Mouse (Mus musculus) liver, embryonic 12.5 days (tissue): ENCODE measurements around the gene Hus1b. TPM values are rescaled to one million over a fixed set of nuclear protein-coding genes. Genes with fewer than 3 reads are reported as not detected.

Experiments
- ATAC-seq: fragments of 200-750 bp; cut with Nextera tagmentation; 2 replicates; pipeline ENCODE4 v1.8.0; 2017; ENCODE audit warnings: moderate number of reproducible peaks, mild to moderate bottlenecking, moderate library complexity
- H3K27ac ChIP-seq: fragments of 300-500 bp; sonication (generic); 2 replicates; pipeline ENCODE4 v1.5.1; 2016; ENCODE audit warnings: mild to moderate bottlenecking
- H3K27me3 ChIP-seq: fragments of 300-500 bp; sonication (generic); replicated peaks from 2 replicates; pipeline ENCODE4 v1.6.1; 2016; ENCODE audit warnings: mild to moderate bottlenecking, moderate library complexity
- H3K36me3 ChIP-seq: fragments of 300-500 bp; sonication (generic); 2 replicates; pipeline ENCODE4 v1.6.1; 2016; ENCODE audit warnings: mild to moderate bottlenecking, moderate library complexity
- H3K4me1 ChIP-seq: fragments of 300-500 bp; sonication (generic); 2 replicates; pipeline ENCODE4 v1.6.1; 2016
- H3K4me2 ChIP-seq: fragments of 300-500 bp; sonication (generic); 2 replicates; pipeline ENCODE4 v1.6.1; 2016; ENCODE audit warnings: mild to moderate bottlenecking, moderate library complexity
- H3K4me3 ChIP-seq: fragments of 300-500 bp; sonication (generic); 2 replicates; pipeline ENCODE4 v1.5.1; 2016; ENCODE audit warnings: mild to moderate bottlenecking, moderate library complexity
- H3K9ac ChIP-seq: fragments of 300-500 bp; sonication (generic); 2 replicates; pipeline ENCODE4 v1.6.1; 2016; ENCODE audit warnings: mild to moderate bottlenecking, moderate library complexity
- H3K9me3 ChIP-seq: fragments of 300-500 bp; sonication (generic); replicated peaks from 2 replicates; pipeline ENCODE4 v1.6.1; 2016; ENCODE audit warnings: mild to moderate bottlenecking, moderate library complexity
- WGBS: fragments of 180-500 bp; shearing (Covaris S2); methylation state at CpG from one replicate; pipeline ENCODE4 v1.1.7; 2016; ENCODE audit not compliant: insufficient replicate concordance; 5-methylcytosine and 5-hydroxymethylcytosine counted together
- polyA plus RNA-seq: library from polyadenylated mRNA; unstranded; fragments of >200 nt; fragmentation: Nextera tagmentation; extraction: Ambion mirVana; gene quantifications from 2 replicates; pipeline ENCODE4 v1.2.1, GENCODE M21; 2016

The Hus1b gene
- polyA plus RNA-seq, 1 experiment from 2014 or later: 0.10 TPM

GRCm38 (mm10) chr13:30974247-30974630 is 26.7 kb upstream of the Hus1b start:
- ATAC-seq: peak; percentile 14; the same call in 1 of the 2 replicates
- WGBS: 20% methylated on average over 5 of the region's 5 CpGs
- Histone ChIP-seq H3K36me3 (no peaks in the 10 kb centered on the region), H3K4me2 (peak overlapping the region; percentile 82), H3K9ac (peak overlapping the region; percentile 94), H3K9me3 (no peaks in the 10 kb centered on the region), H3K27me3 (no peaks in the 10 kb centered on the region), H3K27ac (peak overlapping the region; percentile 88; the same call in 1 of the 2 replicates), H3K4me1 (peaks cover 35% of the 10 kb centered on the region), H3K4me3 (peak overlapping the region; percentile 93)

GRCm38 (mm10) chr13:30973501-30974246 is 26.1 kb upstream of the Hus1b start, which contains the start of the genes Exoc2 and Gm5447:
TSS of gene Exoc2 (minus strand) at chr13:30974093.
TSS of gene Gm5447 (plus strand) at chr13:30974204.
- Histone ChIP-seq H3K27me3 (no peaks in the 10 kb centered on the region), H3K27ac (peak within 1 kb of the TSS; percentile 88), H3K4me1 (peaks cover 41% of the 10 kb centered on the region), H3K4me3 (peak within 1 kb of the TSS; percentile 93), H3K9ac (peak within 1 kb of the TSS; percentile 94), H3K4me2 (peak within 1 kb of the TSS; percentile 82), H3K9me3 (no peaks in the 10 kb centered on the region), H3K36me3 (no peaks in the 10 kb centered on the region)
- WGBS: 1% methylated on average over 54 of the region's 54 CpGs
- peak; percentile 96 for ATAC-seq

GRCm38 (mm10) chr13:30972102-30972501 is 24.5 kb upstream of the Hus1b start:
- Histone ChIP-seq H3K27me3 (no peaks in the 10 kb centered on the region), H3K4me1 (peaks cover 50% of the 10 kb centered on the region), H3K9me3 (no peaks in the 10 kb centered on the region), H3K4me3 (no peak overlapping the region), H3K4me2 (peak overlapping the region; percentile 46), H3K36me3 (no peaks in the 10 kb centered on the region), H3K27ac (peak overlapping the region; percentile 48; the same call in 1 of the 2 replicates), H3K9ac (no peak overlapping the region)
- 56% methylated on average over 2 of the region's 2 CpGs for WGBS
- ATAC-seq: no peak

GRCm38 (mm10) chr13:30971047-30971446 is 23.5 kb upstream of the Hus1b start:
- 39% methylated on average over 3 of the region's 3 CpGs for WGBS
- peaks cover 57% of the 10 kb centered on the region for H3K4me1 ChIP-seq

GRCm38 (mm10) chr13:30968311-30968710 is 20.8 kb upstream of the Hus1b start:
- H3K36me3 ChIP-seq: no peaks in the 10 kb centered on the region
- no peak overlapping the region for H3K9ac ChIP-seq
- H3K27ac ChIP-seq: no peak overlapping the region
- 69% methylated on average over 4 of the region's 4 CpGs for WGBS
- no peak overlapping the region for H3K4me2 ChIP-seq
- peaks cover 52% of the 10 kb centered on the region for H3K4me1 ChIP-seq
- no peaks in the 10 kb centered on the region for H3K27me3 ChIP-seq
- no peak for ATAC-seq
- no peak overlapping the region for H3K4me3 ChIP-seq
- H3K9me3 ChIP-seq: no peaks in the 10 kb centered on the region

More at GRCm38 (mm10) chr13:30971047-30971446, 23.5 kb upstream of the Hus1b start:
- H3K36me3 ChIP-seq: no peaks in the 10 kb centered on the region
- no peak overlapping the region for H3K27ac ChIP-seq
- H3K27me3 ChIP-seq: no peaks in the 10 kb centered on the region
- H3K4me3 ChIP-seq: no peak overlapping the region
- H3K9me3 ChIP-seq: no peaks in the 10 kb centered on the region
- no peak for ATAC-seq
- no peak overlapping the region for H3K4me2 ChIP-seq
- H3K9ac ChIP-seq: no peak overlapping the region

- no peak overlapping the region for H3K9ac ChIP-seq
- H3K27me3 ChIP-seq: no peaks in the 10 kb centered on the region
- no peak overlapping the region for H3K4me3 ChIP-seq
- ATAC-seq: no peak
- no peak overlapping the region for H3K27ac ChIP-seq
- H3K36me3 ChIP-seq: peaks cover 4% of the 10 kb centered on the region; the same call in 1 of the 2 replicates
- H3K4me2 ChIP-seq: no peak overlapping the region
- no peaks in the 10 kb centered on the region for H3K9me3 ChIP-seq
- WGBS: 58% methylated on average over 10 of the region's 10 CpGs
- peaks cover 51% of the 10 kb centered on the region for H3K4me1 ChIP-seq
Measured at GRCm38 (mm10) chr13:30966507-30966911, 18.9 kb upstream of the Hus1b start.

- no peaks in the 10 kb centered on the region for H3K9me3 ChIP-seq
- WGBS: 65% methylated on average over 2 of the region's 2 CpGs
- peaks cover 42% of the 10 kb centered on the region for H3K4me1 ChIP-seq
- no peaks in the 10 kb centered on the region for H3K27me3 ChIP-seq
- no peak overlapping the region for H3K4me3 ChIP-seq
- peaks cover 10% of the 10 kb centered on the region; the same call in 1 of the 2 replicates for H3K36me3 ChIP-seq
- no peak overlapping the region for H3K4me2 ChIP-seq
- no peak overlapping the region for H3K9ac ChIP-seq
- peak overlapping the region; percentile 78; the same call in 1 of the 2 replicates for H3K27ac ChIP-seq
- peak; percentile 82 for ATAC-seq
Measured at GRCm38 (mm10) chr13:30961932-30962331, 14.4 kb upstream of the Hus1b start.

- Histone ChIP-seq H3K4me1 (peaks cover 36% of the 10 kb centered on the region), H3K36me3 (peaks cover 10% of the 10 kb centered on the region; the same call in 1 of the 2 replicates), H3K4me3 (peak overlapping the region; percentile 17; the same call in 1 of the 2 replicates), H3K4me2 (peak overlapping the region; percentile 58), H3K27me3 (no peaks in the 10 kb centered on the region), H3K27ac (peak overlapping the region; percentile 78), H3K9ac (peak overlapping the region; percentile 42; the same call in 1 of the 2 replicates), H3K9me3 (no peaks in the 10 kb centered on the region)
- ATAC-seq: peak; percentile 92
- 22% methylated on average over 2 of the region's 2 CpGs for WGBS
Measured at GRCm38 (mm10) chr13:30960714-30961113, 13.2 kb upstream of the Hus1b start.

- ATAC-seq: no peak
- H3K4me3 ChIP-seq: no peak overlapping the region
- H3K4me2 ChIP-seq: no peak overlapping the region
- no peaks in the 10 kb centered on the region for H3K9me3 ChIP-seq
- no peak overlapping the region for H3K9ac ChIP-seq
- WGBS: 49% methylated on average over 1 of the region's 1 CpGs
- H3K27ac ChIP-seq: no peak overlapping the region
- H3K36me3 ChIP-seq: peaks cover 7% of the 10 kb centered on the region; the same call in 1 of the 2 replicates
- H3K27me3 ChIP-seq: no peaks in the 10 kb centered on the region
- peaks cover 9% of the 10 kb centered on the region for H3K4me1 ChIP-seq
Measured at GRCm38 (mm10) chr13:30953580-30953979, 6.0 kb upstream of the Hus1b start.

- Histone ChIP-seq H3K9ac (no peak overlapping the region), H3K36me3 (peaks cover 7% of the 10 kb centered on the region; the same call in 1 of the 2 replicates), H3K4me2 (no peak overlapping the region), H3K27me3 (no peaks in the 10 kb centered on the region), H3K9me3 (no peaks in the 10 kb centered on the region), H3K27ac (no peak overlapping the region), H3K4me3 (no peak overlapping the region), H3K4me1 (peaks cover 9% of the 10 kb centered on the region)
- ATAC-seq: no peak
- 79% methylated on average over 2 of the region's 2 CpGs for WGBS
Measured at GRCm38 (mm10) chr13:30952044-30952443, 4.5 kb upstream of the Hus1b start.

GRCm38 (mm10) chr13:30949181-30949580 is 1.6 kb upstream of the Hus1b start:
- no peak overlapping the region for H3K27ac ChIP-seq
- no peak for ATAC-seq

GRCm38 (mm10) chr13:30947129-30947528 is 430 bp downstream of the Hus1b start:
- Histone ChIP-seq H3K36me3 (no peaks in the 10 kb centered on the region), H3K9ac (no peak overlapping the region), H3K27ac (no peak overlapping the region), H3K4me1 (0 out of 2 replicates have a peak, but pooled peaks cover 3% of the 10 kb centered on the region), H3K27me3 (no peaks in the 10 kb centered on the region), H3K4me3 (no peak overlapping the region), H3K9me3 (no peaks in the 10 kb centered on the region), H3K4me2 (no peak overlapping the region)
- 89% methylated on average over 15 of the region's 15 CpGs for WGBS
- no peak for ATAC-seq

More at GRCm38 (mm10) chr13:30949181-30949580, 1.6 kb upstream of the Hus1b start:
- Histone ChIP-seq H3K36me3 (no peaks in the 10 kb centered on the region), H3K4me2 (no peak overlapping the region), H3K9me3 (no peaks in the 10 kb centered on the region), H3K27me3 (no peaks in the 10 kb centered on the region), H3K4me1 (peaks cover 9% of the 10 kb centered on the region), H3K9ac (no peak overlapping the region), H3K4me3 (no peak overlapping the region)
- 84% methylated on average over 9 of the region's 9 CpGs for WGBS
